Mouse (Mus musculus) A20 (cell line): Measurements from ENCODE around the gene Gpr137.
"Not testable (repeated sequence)": the region's sequence is repeated elsewhere in the genome, so short reads cannot be mapped to it uniquely, and the experiment has no call there.

ENCODE experiments used
- DNase-seq: peaks from one replicate; pipeline ENCODE4 v3.0.0-alpha.2; 2011; ENCODE audit warnings: low read depth, low spot score

The Gpr137 gene

GRCm38 (mm10) chr19:6942249-6942691 is at the start of gene Gpr137:
Gene Gpr137 (minus strand): TSS chr19:6942480.
- DNase-seq: peak; percentile 95

- DNase-seq: not testable (repeated sequence)
Observed at GRCm38 (mm10) chr19:6991166-6991565, 48.9 kb upstream of the Gpr137 start.

GRCm38 (mm10) chr19:6990712-6991111 is 48.4 kb upstream of the Gpr137 start:
- no peak for DNase-seq

GRCm38 (mm10) chr19:6989251-6989650 is 47.0 kb upstream of the Gpr137 start:
- no peak for DNase-seq

GRCm38 (mm10) chr19:6987904-6988285 is 45.6 kb upstream of the Gpr137 start:
- DNase-seq: no peak

- DNase-seq: peak; percentile 80
Observed at GRCm38 (mm10) chr19:6987061-6987903, 45.0 kb upstream of the Gpr137 start, which contains the start of gene Vegfb. Gene Vegfb (minus strand): TSS chr19:6987651.

GRCm38 (mm10) chr19:6985951-6986708 is 43.9 kb upstream of the Gpr137 start:
- DNase-seq: no peak

GRCm38 (mm10) chr19:6985300-6985699 is 43.0 kb upstream of the Gpr137 start:
- no peak for DNase-seq

- DNase-seq: no peak
Observed at GRCm38 (mm10) chr19:6983621-6984020, 41.3 kb upstream of the Gpr137 start.

- DNase-seq: no peak
Observed at GRCm38 (mm10) chr19:6981465-6981864, 39.2 kb upstream of the Gpr137 start.

- DNase-seq: peak; percentile 99
Observed at GRCm38 (mm10) chr19:6980381-6981093, 38.3 kb upstream of the Gpr137 start, which contains the start of gene Fkbp2. Gene Fkbp2 (minus strand): TSS chr19:6980501.

GRCm38 (mm10) chr19:6979486-6980380 is 37.5 kb upstream of the Gpr137 start:
- peak; percentile 100 for DNase-seq

GRCm38 (mm10) chr19:6979001-6979479 is 36.8 kb upstream of the Gpr137 start:
- peak; percentile 84 for DNase-seq

GRCm38 (mm10) chr19:6978639-6978974 is 36.3 kb upstream of the Gpr137 start:
- no peak for DNase-seq

- DNase-seq: no peak
Observed at GRCm38 (mm10) chr19:6977759-6978638, 35.7 kb upstream of the Gpr137 start.

- peak; percentile 93 for DNase-seq
Observed at GRCm38 (mm10) chr19:6975537-6976521, 33.5 kb upstream of the Gpr137 start, which contains the start of gene Plcb3. Gene Plcb3 (minus strand): TSS chr19:6976470.

GRCm38 (mm10) chr19:6974211-6975205 is 32.2 kb upstream of the Gpr137 start, which contains the start of gene Ppp1r14b:
Gene Ppp1r14b (plus strand): TSS chr19:6974968.
- peak; percentile 95 for DNase-seq
